Mouse (Mus musculus) thymus, adult 2 months (tissue): ENCODE measurements around the gene Adgra1. TPM values are rescaled to one million over a fixed set of nuclear protein-coding genes. Genes with fewer than 3 reads are reported as not detected.

Experiments
- DNase-seq: peaks from one replicate; pipeline ENCODE4 v3.0.0; 2021
- H3K27ac ChIP-seq: fragments of 200-500 bp; 2 replicates; pipeline ENCODE4 v1.5.1; 2012; ENCODE audit warnings: low read length, control low read depth; ENCODE audit not compliant: control insufficient read depth, insufficient read depth
- H3K27me3 ChIP-seq: fragments of 200-500 bp; 2 replicates; pipeline ENCODE4 v1.6.1; 2012; ENCODE audit warnings: mild to moderate bottlenecking, low read length, moderate library complexity, mixed read lengths; ENCODE audit not compliant: control insufficient read depth, insufficient read depth
- H3K36me3 ChIP-seq: fragments of 200-500 bp; 2 replicates; pipeline ENCODE4 v1.6.1; 2012; ENCODE audit warnings: mild to moderate bottlenecking, low read length, moderate library complexity; ENCODE audit not compliant: control insufficient read depth, insufficient read depth
- H3K4me1 ChIP-seq: fragments of 200-500 bp; replicated peaks from 2 replicates; pipeline ENCODE4 v1.6.1; 2012; ENCODE audit warnings: low read length; ENCODE audit not compliant: control insufficient read depth, insufficient read depth
- H3K4me3 ChIP-seq: fragments of 200-500 bp; 2 replicates; pipeline ENCODE4 v1.5.1; 2012; ENCODE audit warnings: mild to moderate bottlenecking, low read length, control low read depth, moderate library complexity; ENCODE audit not compliant: control insufficient read depth, insufficient read depth
- CTCF ChIP-seq: fragments of 200-500 bp; IDR thresholded peaks from 2 replicates; pipeline ENCODE4 v1.5.1; 2012; ENCODE audit warnings: mild to moderate bottlenecking, control low read depth, low read length, moderate library complexity, borderline replicate concordance; ENCODE audit not compliant: control insufficient read depth, poor library complexity, insufficient read depth; ENCODE audit errors: extremely low read depth
- POLR2A ChIP-seq: fragments of 200-500 bp; IDR thresholded peaks from 2 replicates; pipeline ENCODE4 v1.6.1; 2012; ENCODE audit warnings: mild to moderate bottlenecking, low read length, control low read depth, moderate library complexity; ENCODE audit not compliant: control insufficient read depth, poor library complexity, insufficient read depth; ENCODE audit errors: extremely low read depth
- WGBS: fragments of 180-500 bp; shearing (Covaris S2); methylation state at CpG from one replicate; pipeline ENCODE4 v1.1.7; 2018; 5-methylcytosine and 5-hydroxymethylcytosine counted together
- polyA plus RNA-seq: library from polyadenylated mRNA; depleted of rRNA; stranded (reverse); fragments of >200 nt; gene quantifications from 2 replicates; pipeline ENCODE4 v1.2.3, GENCODE M21; 2012

Gene Adgra1
- polyA plus RNA-seq, 1 experiment = 0.08 TPM

GRCm38 (mm10) chr7:139900456-139900855 lies 66.5 kb downstream of the Adgra1 start:
- no peaks in the 10 kb centered on the region for H3K36me3 ChIP-seq
- TF ChIP-seq POLR2A = no peak
- TF ChIP-seq CTCF = no peak
- no peak overlapping the region for H3K4me3 ChIP-seq
- 95% methylated on average over 7 of the region's 7 CpGs for WGBS
- H3K27me3 ChIP-seq = no peaks in the 10 kb centered on the region
- DNase-seq = no peak
- no peaks in the 10 kb centered on the region for H3K4me1 ChIP-seq
- no peak overlapping the region for H3K27ac ChIP-seq

DNA sequence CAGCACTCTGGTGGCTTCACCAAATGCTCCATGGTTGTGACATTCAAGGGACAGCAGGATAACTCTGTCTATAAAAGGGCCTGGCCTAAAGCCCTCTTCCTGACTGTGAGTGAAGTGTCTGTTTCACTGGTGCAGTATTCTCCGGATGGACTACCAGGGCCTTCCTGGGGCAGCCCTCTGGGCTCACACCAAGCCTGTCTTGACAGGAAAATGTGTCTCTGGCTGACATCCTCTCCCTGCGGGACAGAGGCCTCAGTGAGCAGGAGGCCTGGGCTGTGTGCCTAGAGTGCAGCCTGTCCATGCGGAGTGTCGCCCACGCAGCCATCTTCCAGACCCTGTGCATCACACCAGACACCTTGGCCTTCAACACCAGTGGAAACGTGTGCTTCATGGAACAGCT lies 66.9 kb downstream of the Adgra1 start:
- no peak overlapping the region for H3K27ac ChIP-seq
- H3K4me1 ChIP-seq = no peaks in the 10 kb centered on the region
- H3K36me3 ChIP-seq = no peaks in the 10 kb centered on the region
- TF ChIP-seq POLR2A (no peak), CTCF (no peak)
- H3K27me3 ChIP-seq = no peaks in the 10 kb centered on the region
- no peak for DNase-seq
- H3K4me3 ChIP-seq = no peak overlapping the region
- 84% methylated on average over 6 of the region's 6 CpGs for WGBS

GRCm38 (mm10) chr7:139901981-139902380 lies 68.0 kb downstream of the Adgra1 start:
- Histone ChIP-seq H3K27me3 (no peaks in the 10 kb centered on the region), H3K27ac (no peak overlapping the region), H3K4me3 (no peak overlapping the region), H3K4me1 (no peaks in the 10 kb centered on the region), H3K36me3 (no peaks in the 10 kb centered on the region)
- TF ChIP-seq CTCF (no peak), POLR2A (no peak)
- no peak for DNase-seq
- WGBS = 20% methylated on average over 1 of the region's 1 CpGs

DNA sequence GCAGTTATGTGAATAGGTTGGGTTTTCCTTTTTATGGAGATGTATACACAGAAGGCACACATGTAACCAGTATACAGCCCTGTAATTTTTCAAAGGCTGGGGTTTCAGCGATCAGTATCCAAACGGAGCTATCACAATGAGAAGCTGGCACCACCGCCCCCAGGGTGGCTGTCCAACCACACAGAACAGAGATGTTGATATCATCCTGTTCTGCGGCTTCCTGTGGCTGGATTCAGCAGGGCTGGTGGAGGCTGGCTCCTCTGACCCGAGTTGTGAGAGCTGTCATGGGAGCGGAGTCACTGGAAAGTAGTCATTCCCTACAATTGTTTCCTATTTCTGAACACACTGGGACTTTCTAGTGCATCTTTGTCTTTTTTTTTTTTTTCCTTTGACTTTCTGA lies 71.3 kb downstream of the Adgra1 start:
- Histone ChIP-seq H3K36me3 (no peaks in the 10 kb centered on the region), H3K27ac (no peak overlapping the region), H3K27me3 (no peaks in the 10 kb centered on the region), H3K4me1 (no peaks in the 10 kb centered on the region), H3K4me3 (no peak overlapping the region)
- no peak for TF ChIP-seq CTCF
- TF ChIP-seq POLR2A = no peak
- WGBS = 17% methylated on average over 6 of the region's 6 CpGs
- DNase-seq = no peak

- Histone ChIP-seq H3K27ac (no peak overlapping the region), H3K4me1 (no peaks in the 10 kb centered on the region), H3K27me3 (no peaks in the 10 kb centered on the region), H3K4me3 (no peak overlapping the region), H3K36me3 (no peaks in the 10 kb centered on the region)
- TF ChIP-seq CTCF = no peak
- no peak for TF ChIP-seq POLR2A
- 1% methylated on average over 6 of the region's 6 CpGs for WGBS
- peak; percentile 16 for DNase-seq
These were observed 71.7 kb downstream of the Adgra1 start for GRCm38 (mm10) chr7:139905661-139906060.

GRCm38 (mm10) chr7:139908176-139908575 lies 74.2 kb downstream of the Adgra1 start:
- no peaks in the 10 kb centered on the region for H3K27me3 ChIP-seq
- WGBS = 94% methylated on average over 5 of the region's 5 CpGs

GRCm38 (mm10) chr7:139909469-139909868 lies 75.5 kb downstream of the Adgra1 start:
- Histone ChIP-seq H3K4me3 (no peak overlapping the region), H3K27ac (no peak overlapping the region), H3K4me1 (no peaks in the 10 kb centered on the region), H3K36me3 (no peaks in the 10 kb centered on the region), H3K27me3 (no peaks in the 10 kb centered on the region)
- no peak for DNase-seq
- WGBS = 78% methylated on average over 6 of the region's 6 CpGs
- TF ChIP-seq CTCF = no peak
- TF ChIP-seq POLR2A = no peak

More at GRCm38 (mm10) chr7:139908176-139908575, 74.2 kb downstream of the Adgra1 start:
- DNase-seq = no peak
- TF ChIP-seq POLR2A = no peak
- TF ChIP-seq CTCF = no peak
- no peak overlapping the region for H3K4me3 ChIP-seq
- H3K36me3 ChIP-seq = no peaks in the 10 kb centered on the region
- H3K4me1 ChIP-seq = no peaks in the 10 kb centered on the region
- H3K27ac ChIP-seq = no peak overlapping the region
